Mouse (Mus musculus): ENCODE data around the gene Ttc7b.

- TF ChIP-seq ZC3H11A (IDR thresholded peaks at IDR 0.05; ENCODE audit: borderline replicate concordance, low read depth, low read length): no peak
- TF ChIP-seq ZNF384 (IDR thresholded peaks at IDR 0.05; ENCODE audit: low read depth, low read length): no peak
Measured at GRCm38 (mm10) chr12:100567627-100568026, 47.0 kb upstream of the Ttc7b start.
